Mouse (Mus musculus): ENCODE data around the gene Hnf1a. TPM values are rescaled to one million over a fixed set of nuclear protein-coding genes. Genes with fewer than 3 reads are reported as not detected.
"Not testable (repeated sequence)": the region's sequence is repeated elsewhere in the genome, so short reads cannot be mapped to it uniquely, and the experiment has no call there.

The Hnf1a gene
- total RNA-seq, 4 experiments from 2014 or later, result not detected

DNA sequence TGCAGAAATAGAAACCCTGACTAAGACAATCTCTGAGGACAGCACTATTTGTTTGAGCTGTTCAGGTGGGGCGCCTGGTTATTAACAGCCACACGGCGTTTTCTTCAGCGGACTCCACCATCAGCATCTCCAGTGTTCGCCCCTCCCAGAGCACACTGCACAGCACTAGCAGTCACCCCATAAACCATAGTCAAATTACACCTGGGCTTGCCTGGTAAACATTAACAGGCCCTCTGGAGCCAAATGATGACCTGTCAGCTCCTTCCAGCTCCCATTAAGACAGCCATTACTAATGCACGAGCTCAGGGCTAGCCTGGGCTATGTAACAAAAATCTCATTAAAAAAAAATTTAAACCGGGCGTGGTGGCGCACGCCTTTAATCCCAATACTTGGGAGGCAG, 25.8 kb downstream of the Hnf1a start:
- DNase-seq (ENCODE audit: low spot score in 2 of 2), result no peak

DNA sequence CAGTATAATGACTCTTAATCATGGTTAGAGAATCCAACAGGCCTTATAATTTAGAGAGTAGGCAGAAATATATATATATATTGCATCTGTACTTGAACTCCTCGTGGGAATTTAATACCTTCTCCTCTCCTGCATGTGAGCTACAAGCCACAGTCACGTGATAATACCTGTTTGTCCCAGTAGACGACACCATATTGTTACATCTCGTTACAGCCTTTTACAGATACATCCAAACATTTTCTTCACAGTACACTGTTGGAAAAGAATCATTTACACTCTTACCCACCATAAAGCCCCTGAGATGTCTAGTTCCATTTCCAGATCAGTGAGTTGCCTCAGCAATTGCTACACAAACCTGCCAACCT, 28.1 kb downstream of the Hnf1a start:
- no peak for DNase-seq (ENCODE audit: low spot score in 2 of 2)

DNA sequence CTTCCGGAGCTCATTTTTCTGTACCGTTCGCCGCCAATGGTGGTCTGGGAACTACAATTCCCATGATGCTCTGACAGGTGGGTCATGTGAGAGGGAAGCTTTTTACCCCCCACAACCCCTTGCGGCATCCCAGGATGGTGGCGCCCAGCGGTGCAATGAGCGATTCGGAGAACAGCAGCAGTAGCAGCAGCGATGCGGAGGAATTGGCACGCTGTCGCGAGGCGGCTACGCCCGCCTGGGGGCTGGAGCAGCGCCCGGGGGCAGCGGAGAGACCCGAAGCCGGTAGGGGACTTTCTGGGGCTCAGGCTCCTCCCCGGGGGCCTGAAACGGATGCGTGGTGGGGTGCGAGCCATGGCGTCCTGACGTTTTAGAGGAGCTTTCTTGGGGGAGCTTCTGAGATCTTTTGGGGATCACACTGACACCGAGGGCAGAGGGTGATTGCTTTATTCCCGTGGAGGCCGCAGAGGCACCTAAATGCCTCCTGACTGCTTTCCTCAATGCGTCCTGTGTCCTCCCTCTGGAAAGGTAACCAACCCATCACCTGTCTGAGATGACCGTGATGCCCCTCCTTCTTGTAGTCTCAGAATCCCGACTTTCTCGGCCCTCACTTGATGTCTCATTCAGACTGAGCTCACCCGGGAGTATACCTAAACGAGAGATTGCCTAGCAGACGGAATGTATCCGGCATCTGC, 28.7 kb downstream of the Hnf1a start, which contains the start of gene 2210016L21Rik:
TSS of gene 2210016L21Rik (plus strand) at position 85 of the 692 bp plus-strand sequence.
- peak; percentile 82 to 85 for DNase-seq (ENCODE audit: low spot score in 2 of 2)

GRCm38 (mm10) chr5:114941138-114941537, 29.8 kb downstream of the Hnf1a start:
- DNase-seq (ENCODE audit: low spot score in 2 of 2), result not testable (repeated sequence)

GRCm38 (mm10) chr5:114935838-114936237, 35.1 kb downstream of the Hnf1a start:
- DNase-seq (ENCODE audit: low spot score in 2 of 2), result no peak

- DNase-seq (ENCODE audit: low spot score in 2 of 2), result no peak
Measured at GRCm38 (mm10) chr5:114933206-114933605, 37.7 kb downstream of the Hnf1a start.

GRCm38 (mm10) chr5:114931626-114932025, 39.3 kb downstream of the Hnf1a start:
- no peak for DNase-seq (ENCODE audit: low spot score in 2 of 2)

GRCm38 (mm10) chr5:114926753-114927152, 44.1 kb downstream of the Hnf1a start:
- DNase-seq (ENCODE audit: low spot score in 2 of 2), result no peak

DNA sequence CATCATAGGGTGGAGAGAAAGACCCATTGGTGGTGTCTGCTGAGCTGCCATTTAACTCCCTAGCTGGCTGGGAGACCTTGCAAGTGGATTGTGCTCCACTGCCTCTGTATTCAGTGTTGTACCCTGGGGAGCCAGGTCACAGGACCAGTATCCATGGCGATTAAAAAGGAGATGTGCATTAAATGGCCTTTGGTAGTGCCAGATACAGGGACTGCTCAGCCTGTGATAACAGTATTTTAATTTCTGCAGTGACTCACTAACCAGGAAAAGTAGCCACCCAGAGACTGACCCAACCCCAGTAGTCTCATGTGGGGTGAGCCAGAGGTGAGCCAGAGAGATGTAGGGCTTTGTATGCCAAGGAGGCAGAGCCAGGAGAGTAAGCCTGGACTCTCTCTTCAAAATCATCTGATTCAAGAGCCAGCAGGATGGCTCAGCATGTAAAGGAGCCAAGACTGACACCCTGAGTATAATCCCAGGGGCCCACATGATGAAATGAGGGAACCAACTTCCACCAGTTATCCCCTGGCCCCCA, 44.7 kb downstream of the Hnf1a start:
- no peak for DNase-seq (ENCODE audit: low spot score in 2 of 2)

GRCm38 (mm10) chr5:114922998-114923473, 47.9 kb downstream of the Hnf1a start, which contains the start of gene Oasl1:
TSS of gene Oasl1 (plus strand) at chr5:114923240.
- no peak for DNase-seq (ENCODE audit: low spot score in 2 of 2)

GRCm38 (mm10) chr5:114922366-114922731, 48.5 kb downstream of the Hnf1a start:
- no peak for DNase-seq (ENCODE audit: low spot score in 2 of 2)

GRCm38 (mm10) chr5:114921551-114922365, 49.1 kb downstream of the Hnf1a start:
- no peak for DNase-seq (ENCODE audit: low spot score in 2 of 2)

DNA sequence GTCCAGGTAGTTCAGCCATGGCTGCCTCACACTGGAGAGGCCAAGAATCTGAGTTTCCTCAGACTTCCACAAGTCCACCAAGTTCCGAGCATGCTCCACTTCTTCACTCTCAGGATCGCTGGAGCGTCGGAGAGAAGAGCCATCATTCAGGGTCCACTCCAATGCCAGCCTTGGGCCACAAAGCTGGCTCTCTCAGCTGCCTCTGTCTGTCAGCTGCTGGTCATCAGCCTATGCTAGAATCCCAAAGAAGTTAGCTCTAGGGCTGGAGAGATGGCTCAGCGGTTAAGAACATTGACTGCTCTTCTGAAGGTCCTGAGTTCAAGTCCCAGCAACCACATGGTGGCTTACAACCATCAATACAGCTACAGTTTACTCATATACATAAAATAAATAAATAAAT, 53.5 kb downstream of the Hnf1a start:
- DNase-seq (ENCODE audit: low spot score in 2 of 2), result not testable (repeated sequence)

DNA sequence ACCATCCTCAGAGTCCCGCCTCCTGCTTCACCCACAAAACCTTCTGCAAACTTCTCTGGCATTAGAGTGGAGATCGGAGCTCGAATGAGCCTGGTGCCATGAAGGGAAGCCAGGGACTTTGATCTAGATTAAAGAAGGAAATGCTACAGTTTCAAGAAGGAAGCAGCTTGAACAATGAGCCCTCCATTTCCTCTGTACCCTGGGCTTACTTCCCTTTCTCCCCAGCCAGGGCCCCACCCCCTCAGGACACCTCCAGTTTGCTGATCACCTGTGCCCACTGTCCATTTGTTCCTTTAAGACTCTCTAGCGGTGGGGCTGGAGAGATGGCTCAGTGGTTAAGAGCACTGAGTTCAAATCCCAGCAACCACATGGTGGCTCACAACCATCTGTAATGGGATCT, 54.1 kb downstream of the Hnf1a start:
- DNase-seq (ENCODE audit: low spot score in 2 of 2), result no peak

- DNase-seq (ENCODE audit: low spot score in 2 of 2), result no peak
Measured at GRCm38 (mm10) chr5:114915854-114916253, 55.0 kb downstream of the Hnf1a start.

DNA sequence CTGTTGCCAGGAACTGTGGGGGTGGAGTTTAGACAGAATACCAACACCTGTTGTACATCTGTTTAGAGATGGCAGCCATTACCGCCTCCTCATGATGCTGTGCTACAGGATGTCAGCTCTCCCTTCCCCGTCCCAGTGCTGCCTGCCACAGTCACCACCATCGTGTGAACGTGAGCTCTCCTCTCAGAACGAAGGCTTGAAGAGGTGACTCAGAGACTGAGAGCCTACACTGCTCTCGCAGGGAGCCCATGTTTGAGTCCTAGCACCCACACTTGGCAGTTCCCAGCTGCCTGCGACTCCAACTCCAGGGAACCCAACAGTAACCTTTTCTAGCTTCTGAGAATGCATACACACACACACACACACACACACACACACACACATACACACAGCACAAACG, 56.0 kb downstream of the Hnf1a start:
- DNase-seq (ENCODE audit: low spot score in 2 of 2), result peak; percentile 11 to 33

GRCm38 (mm10) chr5:114913686-114914085, 57.2 kb downstream of the Hnf1a start:
- DNase-seq (ENCODE audit: low spot score in 2 of 2), result no peak

DNA sequence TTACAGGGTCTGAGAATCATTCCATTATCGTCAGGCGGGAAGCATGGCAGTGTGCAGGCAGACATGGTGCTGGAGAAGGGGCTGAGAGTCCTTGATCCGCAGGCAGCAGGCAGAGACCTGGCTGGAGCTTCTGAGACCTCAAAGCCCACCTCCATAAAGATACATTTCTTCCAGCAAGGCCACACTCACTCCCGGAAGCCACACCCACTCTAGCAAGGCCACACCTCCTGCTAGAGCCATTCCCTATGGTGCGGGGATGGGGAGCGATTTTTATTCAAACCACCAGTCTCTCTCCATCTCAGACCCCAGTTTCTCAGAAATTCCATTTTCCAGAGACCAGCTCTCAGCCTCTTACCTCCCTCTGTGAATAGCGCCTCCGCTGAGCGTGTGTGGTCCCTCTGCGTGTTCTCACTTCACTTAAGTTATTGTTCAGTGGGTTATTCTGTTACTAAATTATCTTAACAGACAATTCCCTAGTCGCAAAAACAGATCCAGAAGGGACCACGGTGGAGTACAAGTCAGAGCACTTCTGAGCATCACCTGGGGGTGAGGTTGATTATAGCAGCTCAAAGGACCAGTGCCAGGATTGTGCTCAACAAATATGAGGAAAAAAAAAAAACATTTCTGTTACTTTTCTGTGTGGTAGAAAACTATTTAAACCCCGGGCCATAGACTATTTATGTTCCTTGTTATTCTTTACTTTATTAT, 62.1 kb downstream of the Hnf1a start:
- no peak for DNase-seq (ENCODE audit: low spot score in 2 of 2)

GRCm38 (mm10) chr5:114902413-114902812, 68.5 kb downstream of the Hnf1a start:
- DNase-seq (ENCODE audit: low spot score in 2 of 2), result no peak

All from layer of hippocampus, adult 8-10 months (tissue).